Mouse (Mus musculus) testis, postnatal 14 days (tissue): ENCODE measurements around the gene Pdzk1ip1.

Experiments used
- DNase-seq: peaks from one replicate; pipeline ENCODE4 v3.0.0; 2021; ENCODE audit warnings: low spot score

Pdzk1ip1 gene

DNA sequence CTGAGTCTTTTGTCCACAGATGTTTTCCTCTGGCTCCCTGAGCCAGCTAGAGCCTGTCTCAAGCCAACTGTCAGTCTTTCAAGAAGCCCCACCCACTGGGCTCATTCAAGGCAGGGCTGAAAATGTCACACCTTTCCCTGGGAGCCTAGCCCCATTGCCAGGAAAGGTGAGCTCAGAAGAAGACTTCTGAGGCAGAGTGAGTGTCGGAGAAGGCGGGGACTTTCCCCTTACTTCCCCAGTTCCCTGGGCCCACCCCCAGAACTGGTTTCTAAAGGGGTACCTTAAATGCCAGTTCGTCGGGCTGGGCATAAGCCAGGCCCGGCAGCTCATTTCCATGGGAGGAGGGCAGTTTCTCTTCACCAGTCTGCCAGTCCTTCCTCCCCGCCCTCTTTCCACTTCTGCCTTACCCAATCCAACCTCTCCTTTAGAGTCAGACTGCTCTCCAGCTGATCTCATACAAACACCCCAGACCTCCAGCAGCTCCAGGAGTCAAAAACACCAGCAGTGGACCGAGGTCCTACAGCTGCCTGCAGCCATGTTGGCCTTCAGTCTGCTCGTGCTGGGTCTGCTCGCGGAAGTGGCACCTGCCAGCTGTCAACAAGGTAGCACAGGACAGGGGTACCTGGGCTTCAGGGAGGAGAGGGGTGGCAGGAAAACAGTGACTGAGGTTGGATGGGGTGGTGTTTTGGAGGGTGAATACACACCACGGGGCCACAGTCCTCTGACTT, at the start of gene Pdzk1ip1:
Gene Pdzk1ip1, plus strand, starts transcription at position 98 of the 728 bp plus-strand sequence.
- DNase-seq, result no peak

DNA sequence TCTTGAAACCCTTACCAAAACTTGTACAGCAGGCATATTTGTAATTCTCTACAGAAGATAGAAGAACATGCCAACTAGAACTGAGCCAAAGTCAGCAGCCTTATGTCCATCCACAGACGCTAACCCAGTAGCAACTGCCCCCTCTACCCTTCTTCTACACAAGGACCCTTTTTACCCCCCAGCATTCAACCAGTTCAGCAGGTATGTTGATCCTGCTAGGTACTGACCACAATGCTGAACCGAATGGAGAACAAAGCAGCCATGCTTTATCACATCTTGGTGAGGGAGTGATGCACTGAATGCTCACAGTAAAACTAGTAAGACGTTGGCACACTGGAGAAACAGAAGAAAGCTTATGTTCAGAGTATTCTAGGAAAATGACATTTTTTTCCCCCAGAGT, 42.9 kb upstream of the Pdzk1ip1 start:
- no peak for DNase-seq

DNA sequence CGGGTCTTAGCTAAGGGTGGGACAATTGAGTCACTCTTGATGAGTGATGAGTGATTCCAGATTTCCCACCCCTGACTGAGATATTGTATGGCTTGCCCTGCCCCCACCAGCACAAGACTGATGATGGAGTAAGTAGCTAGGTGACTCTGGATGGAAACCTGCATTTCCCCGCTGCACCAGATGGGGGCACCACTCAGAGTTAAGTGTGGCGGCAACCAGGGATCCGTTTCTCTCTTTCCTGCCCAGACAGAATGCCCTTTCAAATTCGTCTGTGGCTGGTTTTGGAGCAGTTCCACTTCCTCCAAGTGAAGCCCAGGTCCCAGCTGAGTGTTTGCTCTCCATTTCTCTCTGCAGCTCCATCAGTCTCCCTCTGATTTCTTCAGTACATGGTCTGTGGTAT, 40.8 kb upstream of the Pdzk1ip1 start:
- DNase-seq, result peak; percentile 23

DNA sequence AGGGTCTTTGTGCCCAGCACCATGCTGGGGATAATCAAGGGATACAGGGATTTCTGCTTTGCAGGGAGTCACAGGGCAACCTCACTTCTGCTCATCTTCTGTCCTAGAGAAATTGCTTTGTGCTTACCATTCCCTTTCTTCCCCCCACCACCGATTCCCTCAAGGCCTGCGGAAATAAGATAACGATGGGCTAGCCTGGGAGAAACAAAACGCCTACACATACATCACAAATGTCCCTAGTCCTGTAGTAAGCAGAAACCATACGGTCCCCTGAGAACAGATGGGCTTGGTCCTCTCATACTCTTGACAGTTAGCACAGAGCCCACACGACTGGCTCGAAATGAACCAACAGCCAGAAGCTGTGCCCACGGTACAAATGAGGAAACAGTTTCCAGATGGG, 40.3 kb upstream of the Pdzk1ip1 start:
- no peak for DNase-seq

DNA sequence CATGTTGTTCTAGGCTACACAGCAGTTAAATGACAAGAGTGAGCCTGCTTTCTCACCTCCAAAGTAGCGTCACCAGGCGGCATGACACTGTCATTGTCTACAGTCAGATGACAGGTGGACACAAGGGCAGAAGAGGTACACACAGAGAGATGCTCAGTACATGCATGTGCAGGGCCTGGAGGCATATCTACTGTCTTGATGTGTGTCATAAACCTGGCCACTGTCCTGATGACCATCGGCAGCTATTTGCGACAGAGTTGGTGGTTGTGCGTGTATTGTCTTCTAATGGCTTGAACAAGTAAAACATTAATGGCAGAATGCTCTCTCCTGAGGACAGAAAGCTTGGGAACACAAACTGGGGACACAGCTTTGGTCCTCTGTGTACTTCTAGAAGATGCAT, 37.3 kb upstream of the Pdzk1ip1 start:
- DNase-seq, result no peak

DNA sequence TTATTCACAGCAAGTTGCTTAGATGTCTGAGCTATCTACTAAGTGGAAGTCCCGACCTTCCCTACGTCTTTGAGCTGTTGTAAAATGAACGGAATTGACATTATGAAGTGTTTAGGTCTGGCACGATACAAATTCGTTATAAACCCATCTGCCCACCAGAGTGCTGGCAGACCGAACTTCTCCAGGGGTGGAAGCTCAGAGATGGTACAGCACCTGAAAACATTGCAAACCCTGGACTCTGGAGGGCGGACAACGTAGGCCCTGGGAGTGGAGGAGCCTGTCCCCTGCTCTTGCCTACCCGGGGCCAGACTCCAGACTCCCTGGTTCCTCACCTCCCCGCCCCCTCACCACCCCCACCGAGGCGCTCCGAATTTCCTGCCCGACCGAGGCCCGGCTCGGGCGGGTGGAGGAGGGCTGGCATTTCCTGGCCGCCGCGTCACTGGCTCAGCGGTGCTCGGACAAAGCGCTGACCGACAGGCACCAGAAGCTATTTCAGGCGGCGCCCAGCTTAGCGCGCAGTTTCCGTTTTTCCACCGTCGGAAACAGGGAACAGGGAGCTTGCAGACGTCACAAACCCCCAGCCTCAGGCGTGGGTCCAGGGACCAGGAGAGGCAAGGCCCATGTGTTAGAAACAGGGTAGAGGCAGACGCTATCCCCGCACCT, 36.0 kb upstream of the Pdzk1ip1 start:
- DNase-seq, result peak; percentile 24

DNA sequence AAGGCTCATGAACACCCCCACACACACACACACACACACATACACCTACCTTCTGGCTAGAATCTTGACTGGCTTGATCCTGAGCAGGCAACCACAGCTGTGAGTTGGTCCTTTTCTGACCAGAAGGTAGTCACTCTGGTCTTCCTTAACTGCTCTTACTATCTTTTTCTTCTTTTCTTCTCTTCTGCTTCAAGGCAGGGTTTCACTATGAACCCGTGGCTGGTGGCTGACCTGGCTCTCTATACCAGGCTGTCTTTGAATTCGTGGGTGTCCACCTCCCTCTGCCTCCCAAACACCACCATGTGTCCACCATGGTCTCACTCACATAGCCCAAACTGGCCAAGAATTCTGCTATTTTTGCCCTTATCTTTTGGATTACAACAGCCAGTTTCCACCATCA, 33.5 kb upstream of the Pdzk1ip1 start:
- DNase-seq, result no peak

DNA sequence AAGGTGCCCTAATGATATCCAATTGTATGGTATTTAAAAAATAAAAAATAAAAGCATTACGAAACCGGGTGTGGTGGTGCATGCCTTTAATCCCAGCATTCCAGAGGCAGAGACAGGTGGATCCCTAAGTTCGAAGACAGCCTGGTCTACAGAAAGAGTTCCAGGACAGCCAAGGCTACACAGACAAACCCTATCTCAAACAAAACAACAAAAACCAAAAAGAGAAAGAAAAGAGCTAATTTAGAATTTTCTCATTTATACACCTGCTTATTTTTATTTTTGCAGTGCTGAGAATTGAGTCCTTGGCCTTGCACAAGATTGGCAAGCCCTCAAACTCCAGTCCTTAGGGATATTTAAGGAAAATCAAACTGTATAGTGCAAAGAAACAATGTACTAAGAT, 32.8 kb upstream of the Pdzk1ip1 start:
- no peak for DNase-seq

DNA sequence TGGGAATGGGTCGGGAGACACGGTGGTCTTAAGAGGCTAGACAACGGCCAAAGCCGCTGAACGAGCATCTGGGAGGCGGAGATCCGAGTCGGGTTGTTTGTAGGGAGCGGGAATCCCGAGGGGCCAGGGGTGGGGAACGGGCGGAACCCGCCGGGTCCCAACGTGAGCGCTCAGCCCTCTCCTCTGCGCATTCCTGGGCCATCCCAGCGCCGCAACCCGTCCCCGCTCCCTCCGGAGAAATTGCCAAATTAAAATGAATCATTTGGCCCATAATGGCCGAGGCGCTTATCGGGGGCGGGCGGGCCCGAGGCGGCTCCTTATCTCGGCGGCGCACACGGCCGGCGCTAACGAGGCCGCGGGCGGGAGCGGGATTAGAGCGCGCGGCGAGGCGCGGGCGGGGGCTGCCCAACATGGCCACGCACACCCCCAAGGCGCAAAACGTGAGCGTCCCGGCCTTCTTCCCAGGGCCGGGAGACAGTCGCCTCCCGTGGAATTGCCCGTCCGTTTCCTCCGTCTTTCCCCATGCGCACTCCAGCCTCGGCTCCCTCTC, 32.1 kb upstream of the Pdzk1ip1 start, which contains the start of gene Tal1:
Gene Tal1, plus strand, starts transcription at position 56 of the 550 bp plus-strand sequence.
- peak; percentile 20 for DNase-seq

DNA sequence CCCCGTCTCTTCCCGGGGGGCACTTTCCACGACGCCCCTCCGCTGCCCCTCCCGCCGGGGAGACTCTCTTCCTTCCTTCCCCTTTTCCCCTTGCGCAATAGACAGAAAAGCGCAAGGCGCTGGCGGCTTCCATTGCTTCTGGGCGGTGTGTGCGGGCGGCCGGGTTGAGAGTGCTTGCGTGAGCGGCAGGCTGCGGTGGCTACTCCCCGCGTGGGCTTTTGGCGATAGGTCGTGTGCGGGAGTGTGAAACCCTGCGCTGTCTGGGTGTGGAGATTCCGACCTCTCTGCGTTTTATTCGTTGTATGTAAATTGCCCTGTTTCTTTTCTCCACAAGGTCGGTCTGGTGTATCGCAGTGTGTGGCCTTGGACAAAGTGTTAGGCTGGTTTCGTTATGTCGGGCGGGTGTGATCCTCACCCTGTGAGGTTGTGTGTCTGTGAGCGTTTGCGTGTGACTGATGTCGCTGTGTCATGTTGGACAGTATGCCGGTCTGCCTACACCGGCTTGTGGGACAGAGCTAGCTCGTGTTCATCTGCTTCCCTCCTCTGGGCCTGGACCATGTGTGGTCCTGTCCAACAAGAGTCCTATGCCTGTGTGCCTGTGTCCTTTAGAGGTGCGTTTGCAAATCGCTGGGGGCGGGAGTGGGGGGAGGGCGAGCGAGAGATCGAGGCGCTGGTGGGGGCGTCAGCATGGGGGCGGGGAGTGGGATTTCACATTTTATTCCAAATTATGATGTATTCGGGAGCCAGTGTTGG, 31.4 kb upstream of the Pdzk1ip1 start:
- peak; percentile 11 for DNase-seq

DNA sequence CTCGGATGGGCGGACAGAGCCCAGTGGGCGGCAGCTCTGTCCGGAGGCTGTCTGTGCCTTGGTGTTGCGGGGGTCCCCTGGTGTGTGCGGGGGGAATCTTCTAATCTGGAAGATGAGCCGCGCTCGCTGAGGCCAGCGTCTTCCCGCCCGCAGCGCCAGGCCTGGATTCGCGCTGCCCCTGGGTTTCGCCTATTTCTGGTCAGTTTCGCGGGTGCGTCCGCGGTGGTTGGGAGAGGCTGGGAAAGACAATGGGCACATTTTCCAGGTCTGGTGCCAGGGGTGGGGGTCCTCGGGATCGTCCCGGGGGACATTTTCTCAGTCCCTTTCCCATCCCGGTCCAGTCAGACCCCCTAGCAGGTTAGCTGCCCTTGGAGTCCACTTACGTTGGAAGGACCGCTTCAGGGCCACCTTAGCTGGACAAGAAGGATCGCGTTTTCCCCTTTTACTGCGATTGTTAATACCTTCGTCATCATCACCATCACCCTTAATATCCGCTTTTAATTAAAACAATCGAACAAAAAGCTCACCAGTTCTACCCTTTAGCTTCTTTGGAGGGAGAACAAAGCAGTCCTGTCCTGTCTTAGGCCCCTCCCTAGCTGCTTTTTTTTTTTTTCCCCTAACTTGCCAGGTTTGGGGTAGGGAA, 30.7 kb upstream of the Pdzk1ip1 start:
- DNase-seq, result no peak

DNA sequence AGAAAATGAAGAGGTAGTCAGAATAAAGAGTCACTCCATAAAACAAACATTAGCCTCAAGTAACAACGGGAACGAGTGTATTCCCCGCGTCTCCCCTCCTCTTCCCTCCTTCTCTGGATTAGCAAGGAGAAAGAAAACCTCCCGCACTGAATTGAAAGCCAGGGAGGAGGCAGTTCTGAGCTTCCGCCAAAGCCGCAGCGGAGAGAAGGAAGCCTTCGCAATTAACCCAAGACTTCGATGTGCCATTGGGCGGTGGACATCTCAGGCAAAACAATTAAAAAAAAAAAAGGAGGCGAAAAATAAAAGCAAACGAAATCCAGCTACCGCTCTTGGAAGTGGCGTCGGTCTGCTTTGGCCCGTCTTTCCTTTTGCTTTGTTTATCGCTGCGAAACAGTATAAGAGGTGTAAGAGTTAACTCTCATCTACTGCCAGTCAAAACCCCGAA, 30.2 kb upstream of the Pdzk1ip1 start:
- no peak for DNase-seq

DNA sequence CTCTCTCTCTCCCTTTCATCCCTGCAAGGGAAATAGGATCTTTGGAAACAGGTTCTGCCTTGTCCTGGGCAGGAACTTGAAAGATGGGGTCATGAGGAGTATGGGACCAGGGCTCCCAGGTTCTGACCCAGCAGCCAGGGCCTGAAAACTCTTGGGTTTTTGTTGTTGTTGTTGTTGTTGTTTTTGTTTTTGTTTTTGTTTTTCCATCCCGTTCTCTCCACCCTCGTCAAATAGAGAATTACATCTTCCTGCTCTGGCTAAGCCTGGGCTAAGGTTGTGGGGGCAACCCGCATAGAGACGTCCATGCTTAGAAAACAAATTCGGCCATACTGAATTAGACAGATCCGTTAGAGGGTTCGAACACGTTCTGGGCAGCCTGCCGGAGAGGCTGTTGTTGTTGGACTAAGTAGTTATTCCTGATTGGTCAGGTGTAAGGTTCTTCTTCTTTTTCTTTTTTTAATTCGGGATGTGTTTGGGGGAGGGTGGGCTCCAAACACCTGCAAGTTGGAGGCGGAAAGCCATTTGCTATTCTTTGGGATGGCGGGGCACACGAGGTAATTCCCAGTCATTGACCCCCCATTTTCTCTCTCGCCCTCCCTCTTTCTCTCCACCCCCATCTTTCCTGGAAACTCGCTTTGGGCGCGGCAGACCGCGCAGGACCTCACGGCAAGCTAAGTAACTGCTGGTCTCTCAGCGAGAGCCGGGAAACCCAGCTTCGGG, 29.5 kb upstream of the Pdzk1ip1 start:
- no peak for DNase-seq

DNA sequence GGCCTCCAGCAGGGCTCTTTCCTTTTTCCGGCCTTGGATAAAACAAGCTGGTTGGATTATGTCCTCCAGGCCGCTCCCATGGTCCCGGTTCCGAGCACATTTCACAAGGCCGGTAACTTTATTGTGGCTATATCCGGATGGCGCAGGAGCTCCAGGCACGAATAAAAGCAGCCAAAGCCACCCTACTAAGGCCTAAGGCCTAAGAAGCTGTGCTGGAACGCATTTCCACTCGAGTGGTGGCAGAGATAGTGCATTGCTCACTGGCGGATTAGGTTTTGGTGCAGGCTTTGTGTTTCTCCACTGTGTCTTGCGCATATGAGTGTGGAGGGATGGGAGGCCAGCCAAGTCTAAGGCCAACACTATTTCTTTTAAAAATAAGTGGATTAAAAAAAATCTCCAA, 28.6 kb upstream of the Pdzk1ip1 start:
- no peak for DNase-seq

DNA sequence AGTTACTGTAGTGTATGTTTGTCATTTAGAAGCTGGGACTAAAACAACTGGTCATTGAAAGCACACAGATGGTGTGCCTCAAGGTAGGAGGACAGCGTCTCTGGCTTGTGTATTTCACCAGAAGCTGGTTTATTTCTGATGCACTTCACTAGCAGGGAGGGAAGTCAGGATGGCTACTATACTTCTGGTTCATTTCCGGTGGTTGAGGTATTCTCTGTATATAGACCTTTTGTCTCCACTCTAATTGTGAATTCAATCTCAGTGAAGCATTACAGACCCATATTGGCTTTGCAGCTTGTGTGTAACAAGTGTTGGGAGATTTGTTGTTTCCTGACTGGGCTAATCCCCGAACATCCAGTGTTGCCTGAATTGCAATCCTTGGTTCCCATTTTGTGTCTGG, 27.8 kb upstream of the Pdzk1ip1 start:
- no peak for DNase-seq

DNA sequence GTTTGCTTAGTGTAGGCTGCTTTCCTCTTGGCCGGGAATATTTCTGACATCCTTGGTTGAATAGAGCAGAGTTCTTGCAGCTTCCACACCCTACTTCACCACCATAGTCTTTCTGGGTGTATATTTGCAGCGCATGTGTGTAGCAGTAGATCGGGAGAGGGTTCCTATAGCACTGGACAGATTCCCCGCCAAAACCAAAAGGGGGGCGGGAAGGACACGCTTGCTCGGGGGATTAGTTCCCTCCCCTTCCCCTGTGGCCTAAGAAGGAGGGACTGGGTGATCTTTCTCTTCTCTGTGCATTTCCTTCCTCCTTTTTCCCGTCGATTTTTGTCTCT, 26.0 kb upstream of the Pdzk1ip1 start:
- no peak for DNase-seq

DNA sequence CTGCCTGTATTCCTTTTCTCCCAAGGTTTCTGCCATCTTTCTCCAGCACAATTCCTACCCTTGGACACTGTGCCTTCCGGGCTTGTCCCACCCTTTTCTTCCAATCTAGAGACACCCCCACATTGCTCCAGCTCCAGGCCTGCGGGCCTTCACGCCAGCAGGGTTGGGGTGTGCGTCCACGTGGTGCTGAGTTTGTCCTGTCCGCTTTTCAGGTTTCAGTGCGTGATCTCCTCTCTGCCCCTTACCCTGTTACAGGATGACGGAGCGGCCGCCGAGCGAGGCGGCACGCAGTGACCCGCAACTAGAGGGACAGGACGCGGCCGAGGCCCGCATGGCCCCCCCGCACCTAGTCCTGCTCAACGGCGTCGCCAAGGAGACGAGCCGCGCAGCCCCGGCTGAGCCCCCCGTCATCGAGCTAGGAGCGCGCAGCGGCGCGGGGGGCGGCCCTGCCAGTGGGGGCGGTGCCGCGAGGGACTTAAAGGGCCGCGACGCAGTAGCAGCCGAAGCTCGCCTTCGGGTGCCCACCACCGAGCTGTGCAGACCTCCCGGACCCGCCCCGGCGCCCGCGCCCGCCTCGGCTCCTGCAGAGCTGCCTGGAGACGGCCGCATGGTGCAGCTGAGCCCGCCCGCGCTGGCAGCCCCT, 25.5 kb upstream of the Pdzk1ip1 start:
- DNase-seq, result peak; percentile 14

DNA sequence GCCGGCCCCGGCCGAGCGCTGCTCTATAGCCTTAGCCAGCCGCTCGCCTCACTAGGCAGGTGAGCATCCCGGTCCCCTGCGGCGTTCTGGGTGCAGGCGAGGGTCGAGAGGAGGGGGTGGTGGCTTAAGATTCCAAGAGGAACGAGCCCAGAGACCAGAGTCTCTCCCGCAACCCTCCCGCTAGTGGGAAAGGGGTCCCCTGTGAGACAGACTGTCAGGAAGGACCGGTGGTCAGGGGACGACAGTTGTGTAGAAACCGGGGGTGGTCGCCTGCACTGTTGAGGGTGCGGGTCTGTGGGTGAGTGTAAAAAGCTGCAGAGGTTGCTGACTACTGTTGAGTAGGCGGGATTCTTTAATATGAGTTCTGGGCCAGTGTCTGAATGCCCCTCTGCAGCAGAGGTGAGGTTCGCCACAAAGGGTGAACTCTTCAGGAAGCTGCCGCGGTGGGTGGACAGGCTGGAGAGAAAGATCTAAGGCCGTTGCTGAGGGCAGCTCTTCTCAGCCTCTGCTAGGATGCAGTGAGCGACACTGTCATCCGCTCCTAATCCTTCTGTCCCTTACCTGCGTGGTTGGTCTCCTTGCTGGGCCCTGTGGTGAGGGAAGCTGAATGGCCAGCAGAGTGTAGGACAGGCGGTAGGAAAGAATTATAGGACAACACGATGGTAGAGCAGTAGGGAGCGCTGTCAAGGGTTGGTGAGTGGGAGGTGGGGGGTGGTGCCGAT, 24.8 kb upstream of the Pdzk1ip1 start:
- no peak for DNase-seq

DNA sequence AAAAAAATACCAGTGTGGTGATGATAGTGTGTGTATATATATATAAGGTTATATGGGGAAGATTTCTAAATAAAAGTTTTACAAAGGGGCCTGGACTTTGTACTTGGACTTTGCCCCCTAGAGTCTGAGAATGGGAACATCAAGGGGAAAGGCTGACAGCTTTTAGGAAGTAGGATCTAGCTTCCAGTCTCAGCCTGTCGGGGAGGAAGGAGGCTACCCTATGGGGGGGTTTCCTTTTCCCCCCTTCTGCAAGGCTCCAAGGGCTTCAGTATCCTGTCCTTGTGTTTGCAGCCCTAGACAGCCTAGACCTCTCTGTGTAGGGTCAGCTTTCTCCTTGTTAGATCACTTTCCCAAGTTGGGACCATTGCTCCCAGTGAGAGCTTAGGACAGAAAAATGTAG, 16.8 kb upstream of the Pdzk1ip1 start:
- no peak for DNase-seq

DNA sequence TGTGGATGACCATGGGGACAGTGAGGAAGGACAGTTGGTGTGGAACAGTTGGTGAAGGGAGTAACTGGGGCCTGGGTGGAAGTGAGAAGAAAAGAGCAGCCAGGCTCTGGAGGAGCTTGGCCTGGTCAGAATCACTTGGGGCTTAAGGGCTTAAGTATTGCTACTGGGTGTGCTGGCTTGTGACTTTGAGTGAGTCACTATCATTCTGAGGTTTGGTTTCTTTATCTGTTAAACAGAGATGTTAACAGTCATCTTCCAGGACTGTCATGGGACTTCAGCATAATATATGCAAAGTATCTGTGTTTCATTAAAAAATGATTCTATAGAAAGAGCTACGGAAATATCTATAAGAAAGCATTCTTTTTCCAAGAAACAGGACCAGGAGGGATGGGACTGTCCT, 13.7 kb upstream of the Pdzk1ip1 start:
- DNase-seq, result no peak
